Mouse (Mus musculus) cerebellum, postnatal 4 days (tissue): ENCODE measurements around the gene Saa1.
"Not testable (repeated sequence)": the region's sequence is repeated elsewhere in the genome, so short reads cannot be mapped to it uniquely, and the experiment has no call there.

Experiments
- DNase-seq, 2 experiments: peaks; one replicate each; pipeline ENCODE4 v3.0.0; 2022; ENCODE audit warnings: low spot score in 2 of 2, mixed read lengths in 1 of 2

Gene Saa1

DNA sequence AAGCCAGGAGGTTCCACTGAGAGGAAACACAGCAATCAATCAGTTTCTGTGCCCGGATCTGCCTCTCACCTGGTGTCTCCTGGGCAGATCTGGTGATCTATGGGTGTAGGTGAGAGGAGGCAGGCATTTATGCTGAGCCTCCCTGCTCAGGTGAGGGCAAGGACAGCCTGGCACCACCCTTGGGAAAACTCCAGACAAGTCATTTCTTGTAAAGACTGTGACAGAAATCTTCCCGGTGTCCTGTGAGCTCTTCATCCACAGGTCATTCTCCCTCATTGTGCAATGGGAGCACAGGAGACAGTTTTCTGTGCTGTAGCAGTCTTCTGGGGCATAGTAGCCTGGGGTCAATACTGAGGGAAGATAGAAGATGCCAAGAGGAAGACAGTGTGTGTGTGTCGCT is at the start of gene Saa1:
Gene Saa1 (minus strand): TSS at position 101 of the 400 bp plus-strand sequence.
- not testable (repeated sequence) for DNase-seq

DNA sequence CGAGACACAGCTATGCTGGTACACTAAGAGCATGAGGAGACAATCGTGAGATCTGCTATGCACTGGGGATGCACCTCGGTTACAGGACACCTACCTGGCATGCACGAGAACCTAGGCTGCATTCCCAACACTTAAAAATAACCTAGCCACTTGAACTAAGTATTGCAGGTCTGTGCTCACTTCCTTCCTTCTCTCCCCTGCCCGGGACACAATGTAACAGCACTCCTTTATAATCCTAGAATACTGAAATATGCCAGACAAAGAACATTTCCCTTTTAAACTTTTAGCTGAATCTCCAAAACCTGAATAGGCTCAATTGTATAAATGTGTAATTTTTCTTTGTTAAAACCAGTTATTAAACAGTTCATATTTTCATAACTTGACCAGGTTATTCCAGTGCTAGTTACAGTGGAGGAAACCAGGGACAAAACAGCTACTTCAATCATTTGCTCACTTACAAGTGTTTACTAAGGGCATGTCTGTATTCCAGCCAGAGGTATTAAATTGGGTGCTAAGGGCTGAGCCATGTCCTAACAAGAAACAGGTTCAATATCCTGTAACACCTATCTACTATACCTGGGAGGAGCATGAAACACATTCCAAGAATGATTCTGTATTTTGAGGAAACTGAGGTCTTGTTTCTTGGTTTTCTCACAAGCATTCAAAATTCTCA is 46.5 kb upstream of the Saa1 start:
- no peak for DNase-seq

- peak in 1 of 2 experiments; percentile 57 for DNase-seq
Observed at GRCm38 (mm10) chr7:46770706-46771105, 27.9 kb upstream of the Saa1 start.

DNA sequence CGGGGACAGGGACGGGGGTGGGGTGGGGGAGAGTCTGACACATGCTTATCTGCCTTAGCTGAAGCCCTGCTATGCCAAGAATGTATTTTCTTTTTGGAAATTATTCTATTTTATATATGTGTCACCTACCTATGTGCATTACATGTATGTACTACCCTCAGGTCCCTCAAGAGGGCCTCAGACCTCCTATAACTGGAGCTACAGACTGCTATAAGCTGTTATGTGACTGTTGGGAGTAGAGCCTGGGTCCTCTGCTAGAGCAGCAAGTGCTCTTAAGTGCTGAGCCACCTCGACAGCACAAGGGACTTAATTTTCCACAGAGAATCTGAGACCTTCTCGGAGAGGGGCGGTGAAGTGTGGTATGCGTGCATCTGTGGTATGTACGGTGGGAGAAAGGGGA is 25.7 kb upstream of the Saa1 start:
- no peak for DNase-seq

- DNase-seq: no peak
Observed at GRCm38 (mm10) chr7:46767371-46767770, 24.6 kb upstream of the Saa1 start.

DNA sequence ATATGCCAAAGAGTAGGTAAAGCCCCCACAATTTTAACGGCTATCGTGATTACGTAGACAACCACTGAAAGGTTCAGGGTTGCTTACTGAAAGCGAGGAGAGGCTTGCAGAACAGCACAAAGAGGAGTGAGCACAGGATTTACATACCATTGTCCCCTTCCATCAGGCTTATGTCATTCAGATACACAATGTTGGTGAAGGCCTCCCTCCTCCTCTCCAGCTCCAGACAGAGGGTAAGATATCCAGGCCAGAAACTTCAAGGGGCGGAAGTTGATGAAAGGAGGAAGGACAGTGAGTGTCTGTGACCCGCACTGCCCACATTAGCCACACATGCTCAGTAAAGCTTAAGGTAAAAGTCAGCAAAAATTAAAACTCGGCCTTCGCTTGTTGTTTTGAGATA is 21.9 kb upstream of the Saa1 start:
- DNase-seq: no peak

DNA sequence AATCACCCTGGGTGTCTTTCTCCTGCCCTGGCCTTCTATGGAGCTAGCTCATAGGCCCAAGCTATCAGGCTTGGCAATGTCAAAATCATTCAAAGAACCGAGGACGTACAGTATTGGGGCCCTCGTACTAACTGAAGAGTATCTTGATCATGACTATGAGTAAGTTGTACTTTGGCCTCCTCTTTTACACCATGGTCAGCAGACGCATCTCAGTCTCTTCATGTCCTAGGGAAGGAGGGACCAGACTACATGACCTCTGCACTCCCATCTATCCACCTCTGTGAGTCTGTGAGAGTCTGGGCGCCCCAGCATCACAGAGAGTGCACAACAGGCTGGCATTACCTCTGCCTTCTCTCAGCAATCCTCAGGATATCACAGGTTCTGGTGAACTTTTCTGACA is 19.8 kb upstream of the Saa1 start:
- no peak for DNase-seq

DNA sequence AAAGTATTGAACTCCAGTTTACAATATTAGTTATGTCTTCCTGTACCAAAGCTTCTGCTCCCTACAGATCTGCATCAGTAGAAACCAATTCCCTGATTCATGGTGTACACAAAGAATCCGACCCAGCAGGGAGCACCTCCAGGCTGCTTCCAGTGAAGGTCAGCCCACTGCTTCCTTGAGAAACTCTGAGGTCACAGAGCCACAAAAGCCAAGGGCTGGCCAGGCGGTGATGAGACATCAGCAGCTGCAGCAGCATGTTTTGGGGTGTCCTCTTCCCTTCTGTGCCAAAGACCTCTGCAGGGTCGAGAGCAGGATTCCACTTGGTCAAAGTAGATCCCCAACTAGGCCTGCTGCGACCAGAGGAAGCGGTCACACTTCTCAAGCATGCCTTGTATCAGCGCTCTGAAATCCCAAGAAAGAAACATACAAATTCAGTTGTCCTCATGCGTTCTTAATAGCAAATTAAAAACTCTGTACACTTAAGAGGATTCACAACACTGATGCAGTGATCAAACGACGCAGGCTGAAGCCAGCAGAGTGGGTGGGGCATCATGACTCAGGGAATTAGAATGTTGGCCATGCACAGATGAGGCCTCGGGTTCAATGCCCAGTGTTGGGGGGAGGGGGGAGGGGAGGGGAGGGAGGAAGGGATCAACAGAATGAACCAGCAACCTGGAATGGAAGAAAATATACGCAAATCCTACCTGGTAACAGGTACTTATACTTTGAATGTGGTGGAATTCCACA is 18.4 kb upstream of the Saa1 start:
- DNase-seq: no peak

GRCm38 (mm10) chr7:46751490-46751889 is 8.7 kb upstream of the Saa1 start, which contains the start of gene Saa2:
Saa2 (plus strand) TSS chr7:46751790.
- no peak for DNase-seq

DNA sequence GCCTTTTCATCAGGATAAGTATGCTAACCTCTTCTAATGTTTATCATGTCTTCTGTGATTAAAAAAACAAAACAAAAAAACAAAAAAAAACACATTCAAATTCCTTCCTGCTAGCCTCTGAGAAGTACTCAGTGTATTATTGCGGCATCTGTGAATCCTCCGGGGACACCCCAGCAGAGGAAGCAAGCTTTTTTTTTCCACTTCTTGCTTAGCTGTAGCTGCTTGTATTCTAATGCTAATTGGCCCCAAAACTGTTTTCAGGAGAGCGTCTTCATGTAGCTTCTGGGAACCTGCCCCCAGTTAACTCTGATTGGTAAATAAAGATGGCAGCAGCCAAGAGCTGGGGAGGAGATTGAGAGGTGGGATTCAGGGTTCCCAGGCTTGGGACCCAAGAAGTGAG is 5.7 kb upstream of the Saa1 start:
- DNase-seq: no peak

DNA sequence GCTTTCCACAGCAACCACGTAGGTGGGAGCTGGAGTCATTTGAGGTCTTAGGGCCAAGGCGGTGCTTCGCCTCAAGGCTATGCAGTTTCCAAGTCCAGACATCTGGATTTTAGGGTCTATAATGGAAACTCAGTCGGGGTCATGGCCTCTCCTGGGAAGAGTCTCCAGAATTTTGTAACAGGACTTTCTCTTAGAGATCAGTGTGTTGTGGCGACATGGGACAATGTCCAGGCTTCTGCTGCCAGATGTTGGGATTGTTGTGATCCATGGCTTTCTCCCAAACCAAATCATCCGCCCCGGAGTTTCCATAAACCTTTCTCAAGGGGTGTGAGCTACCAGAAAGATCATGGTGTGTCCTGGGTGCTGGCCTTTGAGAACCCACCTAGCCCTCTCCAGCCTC is 3.6 kb upstream of the Saa1 start:
- DNase-seq: no peak

DNA sequence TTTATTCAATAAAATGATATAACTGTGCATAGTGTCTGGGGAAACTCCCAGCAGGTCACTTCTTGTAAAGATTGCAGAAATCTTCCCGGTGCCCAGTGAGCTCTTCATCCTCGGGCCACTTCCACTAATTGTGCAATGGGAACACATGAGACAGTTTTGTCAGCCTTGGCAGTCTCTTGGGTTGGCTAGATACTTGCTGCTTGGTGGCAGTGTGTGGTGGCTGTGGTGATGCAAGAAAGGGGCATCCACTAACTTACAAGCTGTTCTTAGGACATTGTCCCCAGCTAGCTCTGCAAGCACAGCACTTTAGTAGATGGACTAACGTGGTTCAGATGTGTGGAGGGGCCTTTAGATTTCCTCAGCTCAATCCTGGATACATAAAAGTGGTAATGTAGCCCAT is 3.0 kb upstream of the Saa1 start:
- DNase-seq: no peak

DNA sequence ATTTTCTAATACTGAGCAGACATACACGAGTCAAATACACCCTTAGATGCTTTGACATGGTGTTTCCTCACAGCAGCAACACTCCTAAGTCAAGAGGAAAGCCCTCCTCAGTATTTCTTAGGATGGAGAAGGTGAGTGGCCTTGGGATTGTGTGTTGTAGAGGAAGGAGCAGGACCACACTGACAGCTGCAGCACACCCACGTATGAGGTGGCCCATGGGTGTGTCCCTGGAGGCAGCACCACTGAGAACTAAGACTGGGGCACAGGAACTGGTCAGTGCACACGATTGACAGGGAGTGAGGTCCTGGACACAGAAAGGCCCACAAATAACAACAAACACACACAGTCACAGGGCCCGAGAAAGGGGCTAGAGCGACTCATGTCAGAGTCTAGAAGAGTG is 2.7 kb downstream of the Saa1 start:
- not testable (repeated sequence) for DNase-seq

DNA sequence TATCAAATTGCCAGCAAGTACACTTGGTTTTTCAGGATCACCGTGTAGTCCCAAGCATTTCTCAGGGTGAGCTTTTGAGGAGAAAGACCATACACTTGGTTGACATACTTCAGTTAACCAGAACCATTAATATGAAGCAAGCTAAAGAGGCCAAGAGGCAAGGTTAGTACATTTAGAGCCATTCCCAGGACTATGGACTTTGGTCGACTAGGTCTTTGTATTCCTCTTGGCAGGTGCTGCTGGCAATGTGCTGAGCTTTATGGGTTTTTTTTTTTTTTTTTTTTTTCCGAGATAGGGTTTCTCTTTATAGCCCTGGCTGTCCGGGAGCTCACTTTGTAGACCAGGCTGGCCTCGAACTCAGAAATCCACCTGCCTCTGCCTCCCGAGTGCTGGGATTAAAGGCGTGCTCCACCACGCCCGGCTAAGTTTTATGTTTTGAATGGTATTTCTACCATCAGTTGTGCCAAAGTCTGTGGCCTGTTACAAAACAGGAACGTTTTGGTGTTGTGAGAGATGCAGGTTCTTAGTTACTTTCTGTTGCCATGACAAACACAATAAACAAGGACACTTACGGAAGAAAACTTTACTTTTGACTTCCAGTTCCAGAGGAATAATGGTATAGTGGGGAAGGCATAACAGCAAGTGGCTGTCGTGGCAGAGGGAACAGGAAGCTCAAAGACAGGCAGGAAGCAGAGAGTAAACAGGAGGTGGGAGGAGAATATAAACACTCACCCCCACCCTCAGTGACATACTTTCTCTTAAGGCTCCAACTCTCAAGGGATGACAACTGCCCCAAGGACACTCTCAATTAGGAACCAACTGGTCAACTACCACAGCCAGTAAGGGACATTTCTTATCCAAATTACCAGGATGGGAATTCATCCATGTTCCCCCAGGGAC is 4.0 kb downstream of the Saa1 start:
- DNase-seq: no peak

- DNase-seq: no peak
Observed at GRCm38 (mm10) chr7:46734983-46735382, 7.8 kb downstream of the Saa1 start.

DNA sequence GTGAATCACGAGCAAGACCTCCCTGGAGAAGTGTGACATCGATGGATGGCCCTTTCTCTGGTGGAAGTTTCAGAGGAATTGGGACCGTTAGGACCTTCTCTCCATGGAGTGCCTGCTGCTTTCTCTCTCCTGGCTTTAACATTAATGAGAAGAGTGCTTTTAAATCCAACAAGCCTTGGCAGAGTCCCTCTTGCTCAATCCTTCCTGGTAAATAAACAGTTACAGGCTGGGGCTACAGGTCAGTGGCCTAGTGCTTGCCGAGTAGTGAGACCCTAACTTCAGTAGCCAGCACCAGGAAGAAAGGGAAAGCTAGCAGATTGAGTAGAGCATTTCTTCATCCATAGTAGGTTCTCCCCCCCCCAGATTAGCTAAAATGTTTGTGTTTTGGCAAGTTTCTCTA is 10.3 kb downstream of the Saa1 start, which contains the start of gene Saa4:
Gene Saa4 (minus strand): TSS at position 146 of the 400 bp plus-strand sequence.
- DNase-seq: no peak

DNA sequence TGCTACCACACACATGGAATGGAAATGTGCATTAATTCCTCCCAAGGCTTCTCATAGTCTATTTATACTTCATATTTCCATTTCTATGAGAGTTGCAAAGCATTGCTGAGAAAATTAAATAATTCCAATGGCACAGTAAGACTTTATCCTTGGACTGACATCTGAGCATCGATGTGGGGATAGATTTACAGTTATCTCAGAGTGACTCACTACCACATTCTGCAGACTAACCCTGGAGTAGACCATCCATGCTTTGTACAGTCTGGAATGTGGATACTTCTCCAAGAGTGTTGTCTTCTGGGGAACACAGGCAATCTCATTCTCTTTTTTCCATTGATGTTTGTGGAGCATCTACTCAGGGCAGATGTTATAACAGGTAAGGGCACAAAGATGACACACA is 15.2 kb downstream of the Saa1 start:
- no peak for DNase-seq

DNA sequence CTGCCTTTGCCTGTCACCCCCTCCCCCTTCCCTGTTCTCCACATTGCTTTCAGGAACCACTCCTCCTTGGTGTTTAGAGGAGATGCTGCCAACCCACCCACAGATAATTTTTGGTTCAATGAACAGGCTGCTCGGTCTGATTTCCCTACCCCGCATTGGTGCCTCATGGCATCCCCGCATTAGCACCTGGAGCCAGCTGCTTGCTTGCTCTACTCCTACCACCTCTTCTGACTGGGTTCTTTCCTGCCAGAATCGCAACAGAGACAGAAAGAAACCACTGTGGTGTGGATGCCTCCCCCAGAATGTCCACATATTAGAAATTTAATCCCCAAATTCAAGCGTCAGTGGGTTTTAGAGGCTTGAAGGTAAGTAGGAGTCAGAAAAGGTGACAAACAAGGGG is 18.4 kb downstream of the Saa1 start:
- no peak for DNase-seq

DNA sequence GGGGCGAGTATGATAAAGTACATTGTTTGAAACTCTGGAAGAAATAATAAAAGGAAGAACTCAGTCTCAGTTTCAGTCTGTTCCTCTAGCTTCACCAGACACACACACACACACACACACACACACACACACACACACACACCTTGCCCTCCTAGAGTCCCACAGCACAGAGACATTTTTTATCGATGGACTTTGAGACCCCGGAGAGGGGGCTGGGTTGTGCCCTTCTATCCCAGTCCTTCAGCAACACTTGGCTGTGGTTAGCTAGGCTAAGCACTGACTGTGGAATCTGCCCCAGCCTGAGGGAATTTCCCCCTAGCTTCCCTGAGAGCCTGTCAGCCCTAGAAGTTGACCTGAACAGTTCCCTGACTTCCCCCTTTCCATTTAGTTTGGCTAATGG is 18.9 kb downstream of the Saa1 start:
- no peak for DNase-seq

DNA sequence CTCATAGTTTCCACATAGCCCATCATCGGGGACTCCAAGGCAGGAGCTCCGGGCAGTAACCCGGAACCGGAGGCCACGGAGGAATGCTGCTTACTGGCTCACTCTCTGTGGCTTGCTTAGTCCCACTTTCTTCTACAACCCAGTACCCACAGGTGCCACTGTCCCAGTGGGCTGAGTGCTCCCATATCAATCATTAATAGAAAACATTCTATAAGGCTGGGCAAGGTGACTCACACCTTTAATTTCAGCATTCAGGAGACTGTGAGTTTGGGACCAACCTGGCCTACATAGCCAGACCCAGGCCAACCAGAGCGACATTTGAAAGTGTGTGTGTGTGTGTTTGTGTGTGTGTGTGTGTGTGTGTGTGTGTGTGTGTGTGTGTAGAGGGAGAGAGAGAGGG is 19.4 kb downstream of the Saa1 start:
- DNase-seq: no peak

- DNase-seq: no peak
Observed at GRCm38 (mm10) chr7:46720460-46720859, 22.3 kb downstream of the Saa1 start.

- no peak for DNase-seq
Observed at GRCm38 (mm10) chr7:46719526-46719925, 23.3 kb downstream of the Saa1 start.
